Mouse (Mus musculus): Measurements from ENCODE around the gene Cyp1a2. TPM values are rescaled to one million over a fixed set of nuclear protein-coding genes. Genes with fewer than 3 reads are reported as not detected.

Gene Cyp1a2
- total and polyA plus RNA-seq, 3 experiments = not detected

DNA sequence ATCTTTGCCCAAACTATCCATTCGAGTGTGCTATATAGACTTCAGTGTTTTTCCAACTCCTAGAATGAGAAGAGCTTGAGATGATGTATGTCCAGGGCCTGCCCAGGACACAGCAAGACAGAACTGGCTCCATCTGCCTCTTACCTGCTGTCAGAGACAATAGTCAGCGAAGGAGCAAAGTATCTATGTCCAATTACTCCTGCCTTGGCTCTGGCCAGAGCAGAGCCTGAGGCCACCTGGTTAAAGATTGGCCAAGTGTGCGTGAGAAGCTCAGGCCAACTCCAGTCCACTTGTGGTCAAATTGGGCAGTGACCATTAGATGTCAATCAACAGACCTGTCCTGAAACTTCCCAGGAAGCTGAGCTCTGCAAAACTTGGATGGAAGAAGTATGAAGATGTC is 13.9 kb downstream of the Cyp1a2 start:
- Histone ChIP-seq H3K9me3 (replicated peaks; ENCODE audit: low read length) (no peaks in the 10 kb centered on the region), H3K9ac (ENCODE audit: insufficient read depth, low read depth) (no peak overlapping the region), H3K4me3 (replicated peaks in 1 of 3; ENCODE audit: low read depth in 2 of 3, low read length in 2 of 3, poor library complexity in 1 of 3) (no peak overlapping the region), H3K36me3 (replicated peaks in 1 of 2; ENCODE audit: control insufficient read depth in 1 of 2, insufficient read depth in 1 of 2, low read length in 1 of 2) (no peaks in the 10 kb centered on the region), H3K79me2 (replicated peaks; ENCODE audit: control insufficient read depth, extremely low read depth, insufficient read depth, poor library complexity, severe bottlenecking) (no peaks in the 10 kb centered on the region), H3K4me2 (ENCODE audit: insufficient read depth, low read depth, poor library complexity, severe bottlenecking) (no peak overlapping the region), H3K27me3 (replicated peaks) (peaks cover 36% of the 10 kb centered on the region), H3K27ac (ENCODE audit: insufficient read depth, low read depth) (no peak overlapping the region), H3K4me1 (ENCODE audit: control insufficient read depth in 1 of 2, insufficient read depth in 2 of 2) (no peaks in the 10 kb centered on the region; a peak in 1 of 4 replicates)
- dilution Hi-C loops (cut with MboI; ENCODE audit: extremely low pct_ligation_motif_present, extremely low pct_unique_long_range_greater_than_20kb, low sequenced_read_pairs) (no loop called here), in situ Hi-C loops (cut with MboI; ENCODE audit: low pct_ligation_motif_present, low pct_unique_long_range_greater_than_20kb, low sequenced_read_pairs) (loop anchor here (5.0 kb wide), 1 partner anchor 83 kb away; no protein-coding TSS in a partner anchor)
- TF ChIP-seq MAX (IDR thresholded peaks at IDR 0.05; ENCODE audit: low read length) (no peak), ZMIZ1 (IDR thresholded peaks at IDR 0.05; ENCODE audit: low read depth, low read length) (no peak), USF1 (IDR thresholded peaks at IDR 0.05; ENCODE audit: low read depth, low read length) (no peak), IRF4 (IDR thresholded peaks at IDR 0.05; ENCODE audit: low read depth, low read length) (no peak), SMC3 (IDR thresholded peaks at IDR 0.05; ENCODE audit: low read depth, low read length) (no peak), PAX5 (IDR thresholded peaks at IDR 0.05; ENCODE audit: low read length) (no peak)
- DNase-seq (ENCODE audit: extremely low read depth) = no peak

- H3K79me2 ChIP-seq (replicated peaks; ENCODE audit: control insufficient read depth, extremely low read depth, insufficient read depth, poor library complexity, severe bottlenecking) = no peaks in the 10 kb centered on the region
- H3K27me3 ChIP-seq (replicated peaks) = peaks cover 39% of the 10 kb centered on the region
- H3K27ac ChIP-seq (ENCODE audit: insufficient read depth, low read depth) = no peak overlapping the region
- dilution Hi-C loops (cut with MboI; ENCODE audit: extremely low pct_ligation_motif_present, extremely low pct_unique_long_range_greater_than_20kb, low sequenced_read_pairs) = no loop called here
- DNase-seq (ENCODE audit: extremely low read depth) = no peak
- no peak overlapping the region for H3K4me3 ChIP-seq (replicated peaks in 1 of 3; ENCODE audit: low read depth in 2 of 3, low read length in 2 of 3, poor library complexity in 1 of 3)
- no peaks in the 10 kb centered on the region; a peak in 1 of 4 replicates for H3K4me1 ChIP-seq (ENCODE audit: control insufficient read depth in 1 of 2, insufficient read depth in 2 of 2)
- no peak overlapping the region for H3K4me2 ChIP-seq (ENCODE audit: insufficient read depth, low read depth, poor library complexity, severe bottlenecking)
- no peak overlapping the region for H3K9ac ChIP-seq (ENCODE audit: insufficient read depth, low read depth)
- in situ Hi-C loops (cut with MboI; ENCODE audit: low pct_ligation_motif_present, low pct_unique_long_range_greater_than_20kb, low sequenced_read_pairs) = loop anchor here (5.0 kb wide), 1 partner anchor 84 kb away; no protein-coding TSS in a partner anchor
- no peaks in the 10 kb centered on the region for H3K36me3 ChIP-seq (replicated peaks in 1 of 2; ENCODE audit: control insufficient read depth in 1 of 2, insufficient read depth in 1 of 2, low read length in 1 of 2)
- H3K9me3 ChIP-seq (replicated peaks; ENCODE audit: low read length) = peaks cover 3% of the 10 kb centered on the region
- no peak for TF ChIP-seq CHD2 (IDR thresholded peaks at IDR 0.05; ENCODE audit: low read length)
- TF ChIP-seq POLR2AphosphoS2 (IDR thresholded peaks at IDR 0.05; ENCODE audit: low read depth, low read length) = no peak
- no peak for TF ChIP-seq BHLHE40 (IDR thresholded peaks at IDR 0.05; ENCODE audit: low read depth, low read length)
- TF ChIP-seq ZNF384 (IDR thresholded peaks at IDR 0.05; ENCODE audit: low read depth, low read length) = no peak
- TF ChIP-seq E2F4 (IDR thresholded peaks at IDR 0.05; ENCODE audit: insufficient replicate concordance, low read depth, low read length) = no peak
- no peak for TF ChIP-seq MEF2A (IDR thresholded peaks at IDR 0.05; ENCODE audit: borderline replicate concordance, low read depth, low read length)
- TF ChIP-seq PAX5 (IDR thresholded peaks at IDR 0.05; ENCODE audit: low read length) = no peak
- TF ChIP-seq UBTF (IDR thresholded peaks at IDR 0.05; ENCODE audit: low read depth, low read length) = no peak
- TF ChIP-seq CTCF (conservative IDR thresholded peaks at IDR 0.05 in 1 of 2, IDR thresholded peaks at IDR 0.05 in 1 of 2; ENCODE audit: low read depth in 2 of 2, low read length in 2 of 2) = no peak
- TF ChIP-seq NRF1 (IDR thresholded peaks at IDR 0.05; ENCODE audit: low read depth, low read length) = no peak
- TF ChIP-seq MAX (IDR thresholded peaks at IDR 0.05; ENCODE audit: low read length) = no peak
- no peak for TF ChIP-seq SIN3A (IDR thresholded peaks at IDR 0.05; ENCODE audit: low read length)
- TF ChIP-seq JUN (IDR thresholded peaks at IDR 0.05; ENCODE audit: insufficient read depth, low read depth, low read length) = no peak
- no peak for TF ChIP-seq MYC (IDR thresholded peaks at IDR 0.05; ENCODE audit: low read depth, low read length)
- TF ChIP-seq ZMIZ1 (IDR thresholded peaks at IDR 0.05; ENCODE audit: low read depth, low read length) = no peak
Observed at GRCm38 (mm10) chr9:57668277-57668676, 15.2 kb downstream of the Cyp1a2 start.

Measured in CH12.LX (cell line).